Mouse (Mus musculus) E14TG2a.4 (cell line): ENCODE measurements around the gene Cldn10.

Source experiments
- CTCF ChIP-seq: conservative IDR thresholded peaks from 2 replicates; pipeline ENCODE4 v1.5.1; 2014; ENCODE audit warnings: low read length
- NANOG ChIP-seq: IDR thresholded peaks from 2 replicates; pipeline ENCODE4 v1.6.1; 2014; ENCODE audit warnings: borderline replicate concordance, low read length, mixed read lengths
- POU5F1 ChIP-seq: IDR thresholded peaks from 2 replicates; pipeline ENCODE4 v1.6.1; 2014; ENCODE audit warnings: low read length, borderline replicate concordance

DNA sequence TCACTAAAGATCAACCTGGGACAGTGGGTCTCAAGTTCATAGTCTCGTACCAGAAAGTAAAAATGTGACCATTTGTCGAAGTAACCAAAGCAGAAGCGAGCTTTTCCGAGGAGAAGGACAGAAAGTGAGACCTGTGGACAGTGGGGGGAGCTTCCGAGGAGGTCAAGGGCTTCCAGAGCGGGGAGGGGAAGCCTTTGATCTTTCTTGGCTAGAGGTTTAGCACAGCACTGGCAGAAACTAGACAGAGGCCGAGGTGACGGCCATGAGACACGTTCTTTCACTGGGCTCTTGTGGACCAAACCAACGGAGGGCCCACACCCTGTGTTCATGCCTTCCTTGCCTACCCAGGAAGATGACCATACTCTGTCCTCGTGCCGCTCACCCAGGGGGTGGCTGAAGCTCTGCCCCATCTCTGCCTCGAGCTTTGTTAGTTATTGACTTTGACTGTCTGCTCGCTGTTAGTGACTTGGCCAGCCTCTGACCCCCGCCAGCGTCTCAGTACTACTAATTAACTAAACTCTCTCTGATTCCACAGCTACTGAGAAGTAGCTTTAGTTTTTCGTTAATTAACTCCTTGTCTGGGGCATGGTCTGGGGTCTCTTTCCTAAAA is 4.3 kb upstream of the Cldn10 start:
- TF ChIP-seq CTCF, result no peak
- TF ChIP-seq POU5F1, result no peak
- TF ChIP-seq NANOG, result no peak
